Mouse (Mus musculus): ENCODE measurements around the gene Pogz.

The Pogz gene

GRCm38 (mm10) chr3:94837183-94837890 is at the start of gene Pogz:
TSS of gene Pogz (plus strand) at chr3:94837567.
- DNase-seq, result peak; percentile 98

- DNase-seq, result no peak
Measured at GRCm38 (mm10) chr3:94789071-94789470, 48.3 kb upstream of the Pogz start.

- DNase-seq, result no peak
Measured at GRCm38 (mm10) chr3:94789516-94789915, 47.9 kb upstream of the Pogz start.

DNA sequence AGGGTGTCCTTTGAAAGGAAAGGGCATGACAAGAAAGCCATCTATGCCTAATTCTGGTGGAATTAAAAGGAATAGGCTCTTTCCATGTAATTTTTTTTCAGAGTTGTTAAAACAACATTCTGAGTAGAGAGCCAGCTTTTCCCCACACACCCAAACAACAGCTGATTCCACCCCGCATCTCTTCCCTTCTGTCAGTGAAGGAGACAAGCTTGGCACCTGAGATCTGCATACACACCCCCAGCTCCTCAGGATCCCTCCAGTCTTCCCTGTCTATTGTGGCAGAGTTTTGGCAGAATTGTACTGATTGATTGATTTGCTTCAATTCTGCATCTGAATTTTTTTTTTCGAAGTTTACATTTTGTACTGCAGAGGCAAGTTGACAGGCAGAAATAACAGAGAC is 45.1 kb upstream of the Pogz start:
- no peak for DNase-seq

DNA sequence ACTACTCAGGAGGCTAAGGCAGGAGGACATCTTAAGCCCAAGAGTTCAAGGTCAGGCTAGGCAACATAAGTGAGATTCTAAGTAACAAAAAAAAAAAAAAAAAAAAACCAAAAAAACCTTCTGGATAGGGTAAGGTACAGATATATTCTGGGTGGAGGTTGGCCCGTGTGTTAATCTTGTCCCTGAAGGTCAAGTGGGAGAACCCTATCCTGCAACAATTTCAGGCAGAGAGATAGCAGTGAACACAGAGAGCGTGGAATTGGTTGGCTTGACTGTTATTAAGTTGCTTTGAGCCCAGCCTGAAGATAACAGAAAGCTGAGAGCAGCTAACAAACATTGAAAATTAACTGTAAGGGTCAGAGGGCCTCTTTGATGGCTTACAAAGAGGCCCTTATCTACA is 43.7 kb upstream of the Pogz start:
- no peak for DNase-seq

- DNase-seq, result no peak
Measured at GRCm38 (mm10) chr3:94794359-94794758, 43.0 kb upstream of the Pogz start.

DNA sequence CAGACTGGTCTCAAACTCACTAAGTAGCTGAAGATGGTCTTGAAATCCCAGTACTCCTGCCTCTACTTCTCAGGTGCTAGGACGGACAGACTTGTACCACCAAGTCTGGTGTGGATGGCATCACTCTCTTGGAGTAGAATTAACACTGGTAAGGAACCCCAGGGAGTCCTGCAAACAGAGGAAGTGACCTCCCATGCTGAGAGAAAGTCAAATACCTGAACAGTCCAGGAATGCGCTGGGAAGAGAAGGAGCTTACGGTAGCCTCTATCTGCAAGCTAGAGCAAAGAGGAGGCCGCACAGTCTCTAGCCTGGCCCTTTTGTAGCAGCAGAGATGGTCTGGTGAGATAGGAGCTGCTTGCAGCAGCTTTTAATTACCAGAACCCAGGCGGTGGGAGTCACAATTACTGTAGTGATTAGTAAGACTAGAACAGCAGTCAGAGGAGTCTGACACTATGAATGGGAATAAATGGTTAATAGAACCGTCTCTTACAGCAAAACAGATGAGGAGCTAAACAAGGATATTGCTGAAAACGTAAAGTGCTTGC is 41.7 kb upstream of the Pogz start:
- DNase-seq, result no peak

- DNase-seq, result no peak
Measured at GRCm38 (mm10) chr3:94796181-94796580, 41.2 kb upstream of the Pogz start.

DNA sequence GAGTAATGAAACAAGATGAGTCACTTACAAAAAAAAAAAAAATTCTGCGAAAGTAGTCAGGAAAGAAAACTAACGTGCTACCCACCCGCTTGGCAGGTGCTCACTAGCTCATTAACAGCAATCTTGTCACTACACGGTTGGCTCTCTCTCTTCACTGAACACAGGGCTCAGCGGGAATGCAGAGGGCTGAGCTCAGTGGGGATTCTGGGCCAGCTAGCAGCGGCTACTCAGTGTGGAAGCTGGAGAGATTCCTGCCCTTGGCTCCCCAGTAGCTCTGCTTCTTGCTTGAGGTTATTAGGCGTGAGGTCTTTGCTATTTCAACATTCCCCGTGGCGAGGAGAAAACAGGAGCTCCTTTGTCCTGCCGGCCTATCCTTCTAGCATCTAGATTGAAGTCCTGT is 33.2 kb upstream of the Pogz start:
- no peak for DNase-seq

DNA sequence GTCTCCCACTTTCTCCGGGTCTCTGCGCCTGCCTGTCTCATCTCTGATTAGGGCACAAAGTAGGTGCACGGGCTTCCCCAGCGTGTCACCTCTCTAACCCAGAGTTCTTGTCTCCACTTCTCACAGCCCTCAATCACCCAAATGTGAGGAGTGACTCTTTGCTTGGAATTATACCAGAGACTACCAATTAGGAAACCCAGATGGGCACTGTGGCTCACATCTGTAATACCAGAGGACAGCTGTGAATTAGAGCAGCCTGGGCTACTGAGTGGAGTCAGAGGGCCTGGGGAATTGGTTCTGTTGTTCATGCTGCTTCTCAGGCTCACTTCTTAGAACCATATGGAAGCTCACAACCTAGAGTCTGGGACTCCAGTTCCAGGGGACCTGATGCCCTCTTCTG is 32.4 kb upstream of the Pogz start:
- DNase-seq, result no peak

DNA sequence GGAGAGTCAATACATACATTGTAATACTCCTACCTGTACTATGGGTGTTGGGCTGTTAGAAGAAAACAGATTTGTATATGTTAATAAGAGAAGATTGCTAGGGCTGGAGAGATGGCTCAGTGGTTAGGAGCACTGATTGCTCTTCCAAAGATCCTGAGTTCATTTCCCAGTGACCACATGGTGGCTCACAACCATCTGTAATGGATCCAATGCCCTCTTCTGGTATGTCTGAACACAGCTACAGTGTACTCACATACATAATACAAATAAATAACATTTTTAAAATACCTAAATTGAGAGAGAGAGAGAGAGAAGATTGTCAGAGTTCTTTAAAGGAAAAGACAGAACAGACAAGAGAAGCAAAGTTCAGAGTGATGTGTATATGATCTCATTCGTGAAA is 29.1 kb upstream of the Pogz start:
- DNase-seq, result no peak

DNA sequence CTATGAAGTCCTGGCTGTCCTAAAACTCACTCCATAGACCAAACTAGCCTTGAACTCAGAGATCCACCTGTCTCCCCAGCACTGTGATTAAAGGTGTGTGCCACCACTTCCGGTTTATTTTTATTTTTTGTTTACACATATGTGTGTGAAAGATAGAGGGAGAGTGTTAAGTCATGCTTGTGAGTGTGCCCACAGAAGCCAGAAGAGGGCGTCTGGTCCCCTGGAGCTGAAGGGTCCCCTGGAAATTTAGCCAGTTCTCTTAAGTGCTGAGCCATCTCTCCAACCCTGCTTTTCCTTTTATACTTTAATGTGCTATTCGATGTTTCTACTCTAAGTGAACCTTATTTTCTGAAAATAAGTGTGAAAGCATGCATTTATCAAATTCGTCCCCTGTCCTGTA is 25.7 kb upstream of the Pogz start:
- DNase-seq, result peak; percentile 44

- no peak for DNase-seq
Measured at GRCm38 (mm10) chr3:94813651-94814050, 23.7 kb upstream of the Pogz start.

DNA sequence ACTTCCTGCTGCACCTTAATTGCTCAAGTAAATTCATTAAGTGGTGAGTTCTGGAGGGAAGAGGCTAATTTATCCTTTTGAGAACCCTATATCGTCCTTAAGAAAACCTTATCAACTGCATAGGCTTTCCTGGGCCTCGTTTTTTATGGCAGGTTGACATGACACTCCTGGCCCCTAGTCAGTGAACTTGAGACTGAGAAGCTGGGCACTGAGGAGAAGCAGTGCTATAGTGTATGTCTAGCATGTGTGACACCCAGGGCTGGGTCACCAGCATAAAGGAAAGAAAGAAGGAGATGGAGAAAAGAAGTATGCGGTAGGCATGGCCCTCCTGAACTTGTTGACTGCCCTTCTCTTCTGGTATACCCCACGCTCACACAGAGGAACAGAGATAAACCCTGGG is 23.3 kb upstream of the Pogz start:
- DNase-seq, result no peak

GRCm38 (mm10) chr3:94814663-94815062 is 22.7 kb upstream of the Pogz start:
- DNase-seq, result no peak

DNA sequence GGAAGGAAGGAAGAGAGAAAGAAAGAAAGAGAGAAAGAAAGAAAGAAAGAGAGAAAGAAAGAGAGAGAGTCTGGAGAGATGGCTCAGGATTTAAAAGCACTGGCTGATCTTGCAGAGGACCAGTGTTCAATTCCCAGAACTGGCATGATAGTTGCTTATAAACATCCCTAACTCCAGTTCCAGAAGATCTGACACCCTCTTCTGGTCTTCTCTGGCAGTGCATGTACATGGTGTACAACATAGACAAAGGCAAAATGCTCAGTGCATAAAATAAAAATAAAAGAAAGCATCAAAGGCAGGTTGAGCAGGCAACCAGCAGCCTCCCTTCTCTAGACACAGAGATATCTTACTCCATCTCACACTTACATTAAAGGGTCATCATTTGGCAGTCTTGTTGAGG is 21.8 kb upstream of the Pogz start:
- DNase-seq, result no peak

DNA sequence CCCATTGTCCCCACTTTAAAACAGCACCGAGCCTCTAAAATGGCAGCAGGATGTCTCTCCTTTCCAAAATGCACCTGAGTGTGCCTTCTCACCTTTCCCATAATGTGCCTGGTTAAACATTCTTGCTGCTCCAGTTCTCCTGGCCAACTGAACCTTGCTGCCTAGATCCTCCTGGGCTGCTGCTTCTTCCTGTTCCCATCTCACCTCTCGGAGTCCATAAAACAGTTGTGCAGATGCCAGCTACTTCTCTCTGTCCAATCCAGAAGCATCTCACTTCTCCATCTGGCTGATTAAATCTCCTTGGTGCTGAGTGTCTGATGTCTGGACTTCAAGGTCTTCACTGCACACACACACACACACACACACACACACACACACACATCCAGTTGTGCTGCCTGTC is 19.6 kb upstream of the Pogz start:
- peak; percentile 34 for DNase-seq

- DNase-seq, result peak; percentile 21
Measured at GRCm38 (mm10) chr3:94819452-94820425, 17.6 kb upstream of the Pogz start.

DNA sequence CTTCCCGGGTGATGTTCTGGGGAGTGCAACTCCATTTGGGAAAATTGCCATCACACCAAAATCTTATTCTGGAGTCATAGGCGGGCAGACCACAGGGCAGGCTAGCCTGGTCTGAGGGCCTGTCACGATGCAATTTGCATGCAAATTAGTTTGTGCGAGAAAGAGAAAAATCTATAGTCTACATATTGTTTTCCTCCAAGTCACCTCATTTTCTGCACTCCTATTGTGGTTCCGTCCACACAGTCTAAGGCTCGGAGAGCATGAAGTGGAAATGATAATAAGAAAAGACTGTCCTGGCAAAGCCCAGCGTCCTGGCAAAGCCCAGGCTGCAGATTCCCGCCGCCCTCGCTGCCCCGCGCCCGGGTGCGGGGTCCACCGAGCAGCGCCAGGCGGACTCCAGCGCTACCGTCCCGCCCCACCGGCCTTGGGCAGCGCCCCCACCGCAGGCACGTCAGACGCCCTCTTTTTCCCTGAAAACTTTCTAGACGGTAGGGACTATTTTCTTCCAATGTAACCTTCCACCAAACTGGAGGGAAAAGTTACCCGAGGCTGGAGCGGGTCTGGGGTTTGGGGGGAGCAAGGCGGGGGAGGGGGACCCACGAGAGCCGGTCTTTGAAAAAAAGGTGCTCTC is 16.2 kb upstream of the Pogz start:
- peak; percentile 69 for DNase-seq

GRCm38 (mm10) chr3:94822082-94822481 is 15.3 kb upstream of the Pogz start:
- DNase-seq, result no peak

DNA sequence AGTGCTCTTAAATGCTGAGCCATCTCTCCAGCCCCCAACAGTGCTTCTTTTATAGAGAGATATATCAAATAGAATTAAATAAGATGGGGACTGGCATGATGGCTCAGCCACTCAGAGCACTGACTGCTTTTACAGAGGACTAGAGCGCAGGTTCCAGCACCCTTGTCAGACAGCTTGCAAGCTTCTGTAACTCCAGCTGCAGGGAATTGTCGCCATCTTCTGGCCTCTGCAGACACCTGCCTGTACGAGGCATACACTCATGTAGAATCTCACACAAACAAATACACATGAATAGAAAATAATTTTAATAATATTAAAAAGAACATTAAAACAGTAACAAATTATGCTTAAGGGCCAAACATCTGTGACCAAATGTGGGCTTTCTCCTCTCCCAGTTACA is 13.3 kb upstream of the Pogz start:
- DNase-seq, result no peak

DNA sequence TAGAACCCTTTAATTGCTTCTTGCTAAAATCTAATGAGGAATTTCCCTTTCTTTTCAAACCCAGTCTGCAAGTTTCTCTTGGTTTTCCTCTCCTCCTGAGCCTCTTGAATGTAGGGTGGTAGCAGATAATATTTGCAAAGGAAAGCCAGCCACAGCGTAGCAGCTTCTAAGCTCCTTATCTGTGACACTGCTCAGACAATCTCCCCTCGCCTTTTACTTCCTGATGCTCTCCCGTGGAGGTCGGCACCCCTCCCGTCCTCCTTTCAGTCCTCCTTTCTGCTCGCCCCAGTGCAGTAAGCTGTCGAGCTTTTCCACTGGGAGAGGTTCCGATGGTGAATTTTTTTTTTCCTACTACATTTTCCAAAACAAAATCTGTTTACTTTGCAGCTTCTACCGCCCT is 5.3 kb upstream of the Pogz start:
- DNase-seq, result no peak

GRCm38 (mm10) chr3:94832701-94833100 is 4.7 kb upstream of the Pogz start:
- DNase-seq, result peak; percentile 47

All from kidney, postnatal 14 days (tissue).